Mouse (Mus musculus) cerebellum, adult 8-10 months (tissue): ENCODE results near the gene Gsg1l.

ENCODE experiments used
- DNase-seq: peaks from one replicate; pipeline ENCODE4 v3.0.0; 2022

Gsg1l gene

DNA sequence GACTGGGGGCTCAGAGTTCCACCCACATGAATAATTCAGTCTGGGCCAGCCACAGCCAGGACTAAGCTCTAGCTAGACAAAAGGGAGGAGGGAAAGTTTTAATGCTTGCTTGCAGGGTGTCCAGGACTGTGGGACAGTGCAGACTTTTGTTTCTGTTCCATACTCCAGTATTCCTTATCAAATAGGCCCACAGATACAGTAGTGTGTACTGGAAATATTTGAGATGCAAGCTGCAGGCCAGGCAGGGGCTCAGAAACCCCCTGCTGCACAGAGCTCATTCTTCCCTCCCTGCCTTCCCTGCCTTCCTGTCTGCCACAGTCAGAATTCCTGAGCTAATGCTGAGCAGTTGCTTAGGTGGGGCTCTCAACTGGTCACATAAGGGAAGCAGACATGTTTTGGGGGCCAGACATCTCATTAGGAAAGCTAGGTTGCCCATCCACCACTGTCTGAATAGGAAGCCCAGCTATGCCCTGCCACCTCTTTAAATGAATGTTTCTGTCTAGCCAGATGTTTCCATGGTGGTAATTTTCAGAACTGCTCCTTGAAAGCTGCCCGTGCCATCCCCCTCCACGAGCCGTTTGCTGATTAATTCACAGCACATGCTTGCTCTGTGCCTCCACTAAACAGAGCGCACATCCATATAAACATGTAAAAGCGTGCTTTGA lies 244.0 kb downstream of the Gsg1l start:
- DNase-seq: no peak

DNA sequence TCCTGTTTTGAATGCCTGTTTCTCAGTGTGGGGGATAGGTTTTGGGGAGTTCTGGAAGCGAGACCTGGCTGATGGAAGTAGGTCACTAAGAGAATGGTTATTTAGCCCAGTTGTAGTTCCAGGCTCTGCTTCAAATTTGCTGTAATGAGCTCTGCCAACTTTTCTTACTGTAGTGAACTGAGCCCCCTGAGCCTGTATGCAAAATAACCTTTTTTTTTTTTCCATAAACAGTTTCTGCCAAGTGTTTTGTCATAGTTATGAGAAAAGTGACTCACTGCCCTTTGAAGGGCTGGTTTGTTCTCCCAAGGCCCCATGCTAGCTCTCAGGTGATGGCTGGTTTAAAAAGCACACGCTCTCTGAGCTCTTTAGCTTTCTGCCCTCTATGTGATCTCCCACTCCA lies 248.7 kb downstream of the Gsg1l start:
- no peak for DNase-seq

GRCm38 (mm10) chr7:125832767-125833166 lies 249.4 kb downstream of the Gsg1l start:
- no peak for DNase-seq

DNA sequence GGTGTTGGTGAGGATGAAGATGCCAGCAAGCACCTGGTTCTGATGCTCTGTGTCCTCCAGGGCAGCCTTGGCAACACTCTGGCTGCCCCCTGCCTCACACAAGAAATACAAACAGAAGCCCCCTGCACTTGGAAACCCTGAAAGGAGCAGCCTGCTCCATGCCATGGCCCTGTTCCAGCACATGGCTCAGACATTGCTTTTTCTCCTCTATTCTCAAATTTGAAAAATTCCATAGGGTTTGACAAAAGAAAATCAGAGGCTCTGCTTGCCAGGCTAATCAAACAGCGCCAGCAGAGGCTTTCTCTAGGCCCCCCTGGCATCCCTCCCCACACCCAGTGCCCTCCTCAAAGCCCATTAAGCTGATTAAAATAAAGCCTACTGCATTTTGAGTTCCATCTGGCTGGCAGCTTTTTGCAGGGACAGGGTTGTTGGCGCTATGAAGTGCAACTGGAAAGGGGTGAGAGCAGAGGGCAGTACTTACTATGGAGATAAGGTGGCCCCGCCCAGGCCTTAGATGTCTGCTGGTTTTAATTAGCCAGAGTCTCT lies 253.0 kb downstream of the Gsg1l start:
- no peak for DNase-seq

- no peak for DNase-seq
These were observed 253.7 kb downstream of the Gsg1l start for GRCm38 (mm10) chr7:125828561-125828960.
